Mouse (Mus musculus) limb, embryonic 13.5 days (tissue): ENCODE data around the gene Cep89. TPM values are rescaled to one million over a fixed set of nuclear protein-coding genes. Genes with fewer than 3 reads are reported as not detected.
A peak's percentile ranks its signal among the peaks of the same experiment; 100 is the strongest.

Experiments used
- ATAC-seq: fragments of 200-750 bp; cut with Nextera tagmentation; 2 replicates; pipeline ENCODE4 v1.8.0; 2017; ENCODE audit warnings: low read depth, moderate number of reproducible peaks, moderate TSS enrichment; ENCODE audit not compliant: low FRiP score
- H3K27ac ChIP-seq: fragments of 300-500 bp; sonication (generic); 2 replicates; pipeline ENCODE4 v1.5.1; 2015; ENCODE audit warnings: inconsistent platforms, mild to moderate bottlenecking, moderate library complexity
- H3K27me3 ChIP-seq: fragments of 300-500 bp; sonication (generic); 2 replicates; pipeline ENCODE4 v1.6.1; 2015; ENCODE audit warnings: mild to moderate bottlenecking, inconsistent platforms
- H3K36me3 ChIP-seq: fragments of 300-500 bp; sonication (generic); 2 replicates; pipeline ENCODE4 v1.6.1; 2015; ENCODE audit warnings: inconsistent platforms, mild to moderate bottlenecking, moderate library complexity
- H3K4me1 ChIP-seq: fragments of 300-500 bp; sonication (generic); 2 replicates; pipeline ENCODE4 v1.6.1; 2015; ENCODE audit warnings: inconsistent platforms
- H3K4me2 ChIP-seq: fragments of 300-500 bp; sonication (generic); replicated peaks from 2 replicates; pipeline ENCODE4 v1.6.1; 2015; ENCODE audit warnings: inconsistent platforms, mild to moderate bottlenecking, moderate library complexity
- H3K4me3 ChIP-seq: fragments of 300-500 bp; sonication (generic); 2 replicates; pipeline ENCODE4 v1.5.1; 2015; ENCODE audit warnings: moderate library complexity, mild to moderate bottlenecking, inconsistent platforms
- H3K9ac ChIP-seq: fragments of 300-500 bp; sonication (generic); 2 replicates; pipeline ENCODE4 v1.6.1; 2015; ENCODE audit warnings: mild to moderate bottlenecking, inconsistent platforms
- H3K9me3 ChIP-seq: fragments of 300-500 bp; sonication (generic); 2 replicates; pipeline ENCODE4 v1.6.1; 2016; ENCODE audit warnings: inconsistent platforms
- WGBS: fragments of 180-500 bp; shearing (Covaris S2); methylation state at CpG from one replicate; pipeline ENCODE4 v1.1.7; 2015; 5-methylcytosine and 5-hydroxymethylcytosine counted together
- polyA plus RNA-seq: library from polyadenylated mRNA; unstranded; fragments of >200 nt; fragmentation: Nextera tagmentation; extraction: Ambion mirVana; gene quantifications from 2 replicates; pipeline ENCODE4 v1.2.1, GENCODE M21; 2015

Cep89 gene
- polyA plus RNA-seq, 1 experiment from 2014 or later = 47.4 TPM

DNA sequence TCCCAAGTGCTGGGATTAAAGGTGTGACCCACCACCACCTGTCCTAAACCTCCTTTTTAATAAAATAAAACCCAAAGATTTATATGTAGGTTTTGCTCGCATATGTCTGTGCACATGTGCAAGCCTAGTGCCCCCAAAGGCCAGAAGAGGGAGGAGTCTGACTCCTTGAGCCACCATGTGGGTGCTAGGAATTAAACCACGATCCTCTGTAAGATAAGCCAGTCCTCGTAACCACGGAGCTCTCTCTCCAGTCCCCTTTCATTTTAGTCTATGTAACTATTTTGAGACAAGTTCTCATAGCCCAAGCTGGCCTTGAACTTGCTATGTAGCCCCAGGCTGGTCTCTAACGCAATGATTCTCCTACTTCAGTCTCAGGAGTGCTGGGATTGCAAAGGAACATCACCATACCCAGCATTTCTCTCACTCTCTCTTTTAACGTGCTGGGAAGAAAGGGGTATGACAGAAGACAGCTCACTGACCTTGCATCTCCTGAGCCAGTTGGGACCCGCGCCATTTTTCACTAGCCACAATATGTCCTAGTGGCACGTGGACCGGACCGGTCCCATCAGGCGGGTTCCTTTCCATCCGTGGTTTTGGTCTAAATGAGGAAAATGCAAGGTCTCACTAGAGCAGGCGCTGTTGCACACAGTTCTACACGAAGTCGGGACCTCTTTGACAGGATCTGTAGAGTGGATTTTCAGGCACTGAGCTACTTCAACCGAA, 940 bp upstream of the Cep89 start:
- peak overlapping the region; percentile 72 for H3K4me3 ChIP-seq
- WGBS = 13% methylated on average over 17 of the region's 17 CpGs

DNA sequence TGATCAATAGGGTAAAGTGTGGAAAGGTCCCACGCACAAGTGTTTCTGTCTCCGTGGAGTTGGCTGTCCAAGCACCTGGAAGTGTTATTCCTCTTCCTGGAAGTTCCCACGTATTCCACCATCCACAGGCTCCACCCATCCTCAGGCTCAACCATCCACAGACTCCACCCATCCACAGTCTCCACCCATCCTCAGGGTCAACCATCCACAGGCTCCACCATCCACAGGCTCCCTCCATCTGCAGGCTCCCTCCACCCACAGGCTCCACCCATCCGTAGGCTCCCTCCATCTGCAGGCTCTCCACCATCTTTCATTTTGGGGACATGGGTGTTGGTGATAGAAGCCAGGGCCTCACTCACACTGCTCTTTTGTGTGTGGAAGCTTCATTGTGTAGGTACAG, 4.3 kb downstream of the Cep89 start:
- no peak for ATAC-seq
- peaks cover 69% of the 10 kb centered on the region for H3K36me3 ChIP-seq
- no peaks in the 10 kb centered on the region for H3K9me3 ChIP-seq
- no peak overlapping the region for H3K9ac ChIP-seq
- H3K4me2 ChIP-seq = no peak overlapping the region
- H3K27me3 ChIP-seq = no peaks in the 10 kb centered on the region
- H3K4me3 ChIP-seq = no peak overlapping the region
- H3K4me1 ChIP-seq = peaks cover 10% of the 10 kb centered on the region
- WGBS = 88% methylated on average over 4 of the region's 4 CpGs
- H3K27ac ChIP-seq = no peak overlapping the region

More for the DNA sequence above, 940 bp upstream of the Cep89 start:
- ATAC-seq = no peak
- peak overlapping the region; percentile 69 for H3K9ac ChIP-seq
- H3K9me3 ChIP-seq = no peaks in the 10 kb centered on the region
- H3K36me3 ChIP-seq = peaks cover 40% of the 10 kb centered on the region
- H3K27me3 ChIP-seq = no peaks in the 10 kb centered on the region
- H3K27ac ChIP-seq = no peak overlapping the region; the same call in 1 of the 2 replicates
- peak overlapping the region; percentile 93 for H3K4me2 ChIP-seq
- H3K4me1 ChIP-seq = peaks cover 19% of the 10 kb centered on the region

DNA sequence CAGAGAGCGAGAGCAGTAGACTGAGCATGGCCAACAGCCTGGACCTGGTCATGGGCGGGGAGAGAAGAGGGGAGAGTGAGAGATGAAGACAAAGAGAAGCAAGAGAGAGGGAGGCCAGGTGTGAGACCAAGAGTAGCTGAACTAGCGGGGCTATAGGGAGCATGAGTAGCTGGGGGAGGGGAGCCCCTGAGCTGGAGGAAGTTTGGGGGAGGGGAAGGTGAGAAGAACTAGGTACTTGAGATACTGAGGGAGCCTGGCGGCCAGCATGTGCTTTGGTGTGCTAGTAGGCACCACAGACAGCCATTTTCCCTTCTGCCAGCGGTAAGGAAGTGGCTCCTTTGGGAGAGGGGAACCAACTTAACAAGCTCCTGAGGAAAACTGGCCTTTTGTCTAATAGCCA, 18.4 kb downstream of the Cep89 start:
- H3K4me2 ChIP-seq = no peak overlapping the region
- H3K4me3 ChIP-seq = no peak overlapping the region
- H3K27ac ChIP-seq = peak overlapping the region; percentile 61; the same call in 1 of the 2 replicates
- H3K36me3 ChIP-seq = peaks cover 62% of the 10 kb centered on the region
- H3K4me1 ChIP-seq = peaks cover 21% of the 10 kb centered on the region
- 35% methylated on average over 5 of the region's 5 CpGs for WGBS
- no peaks in the 10 kb centered on the region for H3K9me3 ChIP-seq
- no peaks in the 10 kb centered on the region for H3K27me3 ChIP-seq
- no peak overlapping the region for H3K9ac ChIP-seq
- peak; percentile 54; the same call in 1 of the 2 replicates for ATAC-seq

DNA sequence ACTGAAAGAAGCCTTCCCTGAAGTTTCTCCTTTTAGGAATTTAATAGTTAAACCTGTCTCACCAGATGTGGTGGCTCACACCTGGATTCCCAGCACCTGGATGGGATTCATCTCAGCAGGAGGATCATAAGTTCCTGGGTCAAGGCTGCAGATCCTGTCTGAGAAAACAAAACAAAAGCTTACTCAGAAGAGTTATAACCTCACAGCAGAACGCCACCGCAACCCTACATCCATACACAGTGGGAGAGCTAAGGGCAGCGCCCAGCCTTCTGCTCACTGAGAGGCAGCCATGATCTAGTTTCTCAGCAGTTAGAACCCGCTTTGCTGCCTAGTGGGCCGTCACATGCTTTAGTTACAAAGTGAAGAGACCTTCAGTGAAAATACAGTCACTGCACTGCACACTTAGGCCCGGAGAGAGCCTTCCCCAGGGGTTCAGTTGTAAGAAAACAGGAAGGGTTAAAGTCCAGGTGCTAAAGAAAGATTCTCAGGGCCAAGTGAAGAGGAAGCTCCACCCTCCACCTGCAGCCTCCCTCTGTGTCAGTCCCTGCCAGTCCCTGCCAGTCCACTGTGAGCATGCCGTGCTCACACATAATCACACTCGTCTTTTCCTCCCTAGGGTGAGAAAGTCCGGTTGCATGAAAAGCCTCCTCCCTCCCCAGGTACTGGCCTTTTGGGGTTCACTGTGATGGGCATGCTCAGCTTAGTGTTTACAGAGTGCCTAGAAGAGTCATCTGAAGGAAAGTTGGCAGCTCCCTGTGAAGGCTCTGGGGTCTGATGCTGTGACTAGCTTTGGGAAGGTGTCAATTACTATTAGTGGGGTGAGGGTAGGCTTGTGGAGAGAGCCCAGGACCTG, 19.2 kb downstream of the Cep89 start:
- H3K4me3 ChIP-seq = no peak overlapping the region
- peaks cover 21% of the 10 kb centered on the region for H3K4me1 ChIP-seq
- H3K27ac ChIP-seq = no peak overlapping the region
- ATAC-seq = no peak
- no peaks in the 10 kb centered on the region for H3K27me3 ChIP-seq
- no peaks in the 10 kb centered on the region for H3K9me3 ChIP-seq
- no peak overlapping the region for H3K4me2 ChIP-seq
- peaks cover 62% of the 10 kb centered on the region for H3K36me3 ChIP-seq
- 56% methylated on average over 9 of the region's 9 CpGs for WGBS
- H3K9ac ChIP-seq = no peak overlapping the region

DNA sequence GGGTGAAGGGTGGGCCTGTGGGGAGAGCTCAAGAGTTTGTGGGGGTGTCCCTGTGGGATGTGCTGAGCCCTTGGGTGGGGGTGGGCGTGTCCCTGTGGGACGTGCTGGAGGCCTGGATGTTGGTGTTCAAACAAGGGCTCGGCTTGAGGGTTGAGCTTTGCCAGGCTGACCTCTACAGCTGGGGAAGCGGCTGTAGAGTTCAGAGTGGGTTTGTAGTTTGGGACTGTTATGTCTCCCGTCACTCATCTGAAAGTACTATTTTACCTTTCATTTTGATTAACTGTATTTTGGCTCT, 19.8 kb downstream of the Cep89 start:
- WGBS = 86% methylated on average over 5 of the region's 5 CpGs
- peaks cover 21% of the 10 kb centered on the region for H3K4me1 ChIP-seq
- no peak overlapping the region for H3K9ac ChIP-seq
- H3K4me3 ChIP-seq = no peak overlapping the region
- H3K4me2 ChIP-seq = no peak overlapping the region
- peaks cover 61% of the 10 kb centered on the region for H3K36me3 ChIP-seq
- ATAC-seq = no peak
- H3K27me3 ChIP-seq = no peaks in the 10 kb centered on the region
- no peak overlapping the region for H3K27ac ChIP-seq
- H3K9me3 ChIP-seq = no peaks in the 10 kb centered on the region

DNA sequence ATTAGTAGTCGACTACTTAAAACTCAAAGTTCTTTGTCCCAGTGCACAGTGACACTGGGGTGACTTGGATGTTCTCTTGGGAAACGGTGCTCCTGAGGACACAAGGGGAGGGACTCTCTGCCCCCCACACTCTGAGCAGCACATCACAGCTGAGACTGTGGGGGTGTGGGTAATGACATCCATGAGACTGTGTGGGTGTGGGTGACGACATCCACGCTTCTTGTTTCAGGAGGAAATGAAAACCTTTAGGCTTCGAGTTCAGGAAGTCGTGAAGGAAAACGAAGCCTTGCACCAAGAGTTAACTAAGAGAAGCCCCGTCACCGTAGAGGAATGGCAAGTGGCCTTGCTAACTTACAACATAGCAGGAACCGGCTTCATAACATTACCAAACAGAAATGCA, 26.2 kb downstream of the Cep89 start:
- Histone ChIP-seq H3K4me2 (no peak overlapping the region), H3K4me3 (no peak overlapping the region), H3K4me1 (no peaks in the 10 kb centered on the region), H3K36me3 (peaks cover 83% of the 10 kb centered on the region), H3K27ac (no peak overlapping the region), H3K9me3 (no peaks in the 10 kb centered on the region), H3K27me3 (no peaks in the 10 kb centered on the region), H3K9ac (no peak overlapping the region)
- ATAC-seq = no peak
- WGBS = 88% methylated on average over 10 of the region's 10 CpGs

DNA sequence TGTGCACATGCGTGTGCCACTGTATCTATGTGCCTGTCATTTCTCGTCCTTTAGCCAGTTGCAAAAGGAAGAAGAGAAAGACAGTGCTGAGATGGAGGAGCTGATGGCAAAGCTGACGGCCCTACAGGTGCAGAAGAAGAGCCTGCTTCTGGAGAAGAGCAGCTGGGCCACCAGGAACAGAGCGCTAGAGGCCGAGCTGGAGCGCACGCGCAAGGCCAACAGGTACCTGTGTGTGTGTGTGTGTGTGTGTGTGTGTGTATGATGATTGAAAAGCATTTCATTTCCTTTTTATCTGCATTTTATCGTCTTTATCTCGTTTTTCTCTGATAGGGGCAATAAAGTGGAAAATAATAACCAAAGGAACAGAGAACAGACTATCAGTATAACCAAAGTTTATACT, 31.3 kb downstream of the Cep89 start:
- H3K36me3 ChIP-seq = peaks cover 79% of the 10 kb centered on the region
- 94% methylated on average over 10 of the region's 10 CpGs for WGBS
- H3K9me3 ChIP-seq = no peaks in the 10 kb centered on the region
- no peaks in the 10 kb centered on the region for H3K27me3 ChIP-seq
- no peaks in the 10 kb centered on the region for H3K4me1 ChIP-seq
- H3K27ac ChIP-seq = no peak overlapping the region
- no peak overlapping the region for H3K4me2 ChIP-seq
- no peak overlapping the region for H3K4me3 ChIP-seq
- H3K9ac ChIP-seq = no peak overlapping the region
- no peak for ATAC-seq

DNA sequence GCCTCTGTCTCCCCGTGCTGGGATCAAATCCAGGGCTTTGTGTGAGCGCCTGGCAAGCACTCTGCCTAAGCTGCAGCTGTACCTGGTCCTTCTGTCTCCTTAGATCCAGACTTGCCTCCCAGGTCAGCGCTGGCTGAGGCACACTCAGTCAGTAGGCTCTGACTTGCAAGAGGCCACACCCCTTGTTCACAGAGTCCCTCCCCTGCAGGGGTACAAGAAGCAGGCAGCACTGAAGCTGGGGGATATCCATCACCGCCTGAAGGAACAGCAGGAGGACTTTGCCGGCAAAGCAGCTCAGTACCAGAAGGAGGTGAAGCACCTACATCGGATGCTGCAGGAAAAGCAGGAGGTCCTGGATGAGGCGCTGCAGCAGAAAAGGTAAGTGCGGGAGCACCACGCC, 38.4 kb downstream of the Cep89 start:
- Histone ChIP-seq H3K27me3 (no peaks in the 10 kb centered on the region), H3K4me2 (no peak overlapping the region), H3K4me1 (no peaks in the 10 kb centered on the region), H3K9me3 (no peaks in the 10 kb centered on the region), H3K27ac (no peak overlapping the region), H3K4me3 (no peak overlapping the region), H3K36me3 (peaks cover 85% of the 10 kb centered on the region), H3K9ac (no peak overlapping the region)
- WGBS = 83% methylated on average over 9 of the region's 9 CpGs
- ATAC-seq = no peak

DNA sequence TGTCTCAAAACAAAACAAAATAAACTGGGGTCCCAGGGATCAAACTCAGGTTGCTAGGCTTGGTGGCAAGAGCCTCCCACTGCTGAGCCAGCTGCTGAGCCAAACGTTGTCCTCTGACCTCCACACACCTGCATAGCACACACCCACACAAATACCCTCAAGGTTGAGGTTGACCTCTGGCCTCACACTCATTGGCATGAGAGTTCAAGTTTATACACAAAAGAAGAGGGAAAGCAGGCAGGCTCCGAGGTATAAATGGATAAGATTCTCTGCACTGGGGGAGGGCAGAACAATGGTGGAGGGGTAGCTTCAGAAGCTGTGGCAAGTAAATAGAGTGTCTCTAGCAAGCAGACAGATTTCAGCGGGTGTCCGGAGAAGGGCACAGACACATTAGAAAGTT, 50.7 kb downstream of the Cep89 start:
- Histone ChIP-seq H3K9ac (no peak overlapping the region), H3K9me3 (peaks cover 3% of the 10 kb centered on the region; the same call in 1 of the 2 replicates), H3K27ac (no peak overlapping the region), H3K4me2 (no peak overlapping the region), H3K36me3 (no peaks in the 10 kb centered on the region), H3K4me3 (no peak overlapping the region), H3K27me3 (no peaks in the 10 kb centered on the region), H3K4me1 (no peaks in the 10 kb centered on the region)
- WGBS = 54% methylated on average over 4 of the region's 4 CpGs
- no peak for ATAC-seq

DNA sequence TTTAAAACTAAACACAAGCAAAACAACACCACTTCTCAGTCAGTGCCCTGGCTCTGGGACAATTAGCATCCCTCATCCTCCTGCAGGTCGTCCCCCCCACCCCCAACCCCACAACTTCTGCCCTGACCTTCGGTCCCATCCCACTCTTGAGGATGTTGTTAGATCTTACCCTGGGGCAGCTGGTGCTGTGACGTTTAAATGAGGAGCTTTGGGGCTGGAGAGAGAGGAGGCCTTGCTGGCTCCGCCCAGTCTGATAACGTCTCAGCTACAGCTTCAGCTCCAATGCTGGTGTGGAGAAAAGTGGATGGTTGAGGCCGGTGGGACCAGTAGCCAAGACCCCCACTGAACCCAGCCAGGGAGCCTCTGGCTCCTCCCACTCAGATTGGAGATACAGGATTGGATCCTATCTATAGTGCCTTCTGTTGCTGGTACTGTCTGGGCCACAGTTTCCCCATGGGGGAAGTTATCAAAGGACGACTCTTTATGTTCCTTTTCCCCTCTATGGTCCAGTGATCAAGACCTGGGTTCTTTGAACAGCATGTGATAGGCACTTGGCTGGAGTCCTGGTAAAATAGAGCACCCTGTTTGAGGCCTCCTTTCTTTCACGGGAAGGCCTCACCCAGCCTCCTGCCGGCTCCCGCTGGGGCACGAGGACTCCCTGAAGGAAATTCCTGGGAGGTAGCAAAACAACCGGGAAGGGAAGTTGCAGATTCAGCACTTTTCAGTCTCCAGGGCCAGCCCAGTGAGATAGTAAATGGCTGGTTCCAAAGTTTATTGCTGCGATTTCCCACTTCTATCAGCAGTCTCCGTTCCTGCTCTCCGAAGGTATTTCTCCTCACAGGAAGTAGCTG, 51.4 kb downstream of the Cep89 start, which contains the start of gene Slc7a9:
Gene Slc7a9 (plus strand): TSS at position 801 of the 851 bp plus-strand sequence.
- WGBS = 25% methylated on average over 15 of the region's 15 CpGs
- Histone ChIP-seq H3K9ac (no peak within 1 kb of the TSS), H3K27me3 (no peaks in the 10 kb centered on the region), H3K4me3 (no peak within 1 kb of the TSS), H3K36me3 (no peaks in the 10 kb centered on the region), H3K4me1 (no peaks in the 10 kb centered on the region), H3K4me2 (no peak within 1 kb of the TSS), H3K9me3 (peaks cover 3% of the 10 kb centered on the region; the same call in 1 of the 2 replicates), H3K27ac (no peak within 1 kb of the TSS)
- no peak for ATAC-seq

DNA sequence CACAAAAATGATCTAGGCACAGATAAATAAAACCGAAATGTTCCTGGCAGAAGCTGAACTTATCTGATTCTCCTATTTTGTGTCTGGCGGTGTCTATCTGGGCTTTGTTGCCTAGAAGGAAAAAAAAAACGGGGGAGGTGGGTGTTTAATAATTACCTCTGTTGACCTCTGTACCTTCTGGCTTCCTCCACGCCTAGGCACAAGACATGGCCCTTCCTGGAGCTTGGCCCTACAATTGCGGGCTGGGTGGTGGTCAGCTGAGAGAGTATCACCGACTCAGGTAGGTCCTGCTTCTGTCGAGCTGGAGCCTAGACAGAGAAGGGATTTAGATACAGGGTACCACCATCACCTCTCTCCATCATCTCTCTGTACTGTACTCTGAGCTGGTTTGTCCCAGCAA, 52.0 kb downstream of the Cep89 start:
- no peak overlapping the region for H3K4me3 ChIP-seq
- no peak for ATAC-seq
- H3K9ac ChIP-seq = no peak overlapping the region
- no peak overlapping the region for H3K4me2 ChIP-seq
- H3K9me3 ChIP-seq = 0 out of 2 replicates have a peak, but pooled peaks cover under 1% of the 10 kb centered on the region
- H3K27ac ChIP-seq = no peak overlapping the region
- no peaks in the 10 kb centered on the region for H3K4me1 ChIP-seq
- no peaks in the 10 kb centered on the region for H3K27me3 ChIP-seq
- H3K36me3 ChIP-seq = no peaks in the 10 kb centered on the region
- 81% methylated on average over 7 of the region's 7 CpGs for WGBS
